Mouse (Mus musculus): ENCODE results near the gene H2-Ob.

DNA sequence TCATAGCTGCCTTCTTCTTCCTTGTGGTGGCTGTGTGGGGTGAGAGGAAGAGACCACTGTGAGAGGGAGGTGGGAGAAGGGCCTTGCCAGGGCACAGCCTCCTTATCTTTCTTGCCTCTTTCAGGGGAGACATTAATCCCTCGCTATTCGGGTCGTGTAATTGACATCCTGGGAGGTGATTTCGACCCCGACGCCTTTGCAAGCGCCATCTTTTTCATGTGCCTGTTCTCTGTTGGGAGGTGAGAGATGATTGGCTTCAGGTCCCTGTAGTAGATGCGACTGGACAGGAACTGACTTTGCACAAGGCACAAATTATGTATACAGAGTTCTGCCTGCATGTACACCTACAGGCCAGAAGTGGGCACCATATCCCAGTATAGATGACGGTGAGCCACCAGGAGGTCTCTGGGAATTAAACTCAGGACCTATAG lies 32.9 kb upstream of the H2-Ob start:
- TF ChIP-seq CTCF (IDR thresholded peaks at IDR 0.05; ENCODE audit: insufficient read depth, low read length), result peak; percentile 48
- TF ChIP-seq POLR2A (IDR thresholded peaks at IDR 0.05; ENCODE audit: borderline replicate concordance, extremely low read depth, low read depth, low read length), result no peak
